Mouse (Mus musculus) gonadal fat pad, adult 2 months (tissue): ENCODE data around the gene Stard3. TPM values are rescaled to one million over a fixed set of nuclear protein-coding genes. Genes with fewer than 3 reads are reported as not detected.

Experiments
- DNase-seq: peaks from one replicate; pipeline ENCODE4 v3.0.0-alpha.2; 2012; ENCODE audit warnings: low read depth
- polyA plus RNA-seq: library from polyadenylated mRNA; depleted of rRNA; stranded (reverse); fragments of >200 nt; gene quantifications from 2 replicates; pipeline ENCODE4 v1.2.3, GENCODE M21; 2012; rRNA removed

Gene Stard3
- polyA plus RNA-seq, result 61.2 and 80.9 TPM in 2 replicates

DNA sequence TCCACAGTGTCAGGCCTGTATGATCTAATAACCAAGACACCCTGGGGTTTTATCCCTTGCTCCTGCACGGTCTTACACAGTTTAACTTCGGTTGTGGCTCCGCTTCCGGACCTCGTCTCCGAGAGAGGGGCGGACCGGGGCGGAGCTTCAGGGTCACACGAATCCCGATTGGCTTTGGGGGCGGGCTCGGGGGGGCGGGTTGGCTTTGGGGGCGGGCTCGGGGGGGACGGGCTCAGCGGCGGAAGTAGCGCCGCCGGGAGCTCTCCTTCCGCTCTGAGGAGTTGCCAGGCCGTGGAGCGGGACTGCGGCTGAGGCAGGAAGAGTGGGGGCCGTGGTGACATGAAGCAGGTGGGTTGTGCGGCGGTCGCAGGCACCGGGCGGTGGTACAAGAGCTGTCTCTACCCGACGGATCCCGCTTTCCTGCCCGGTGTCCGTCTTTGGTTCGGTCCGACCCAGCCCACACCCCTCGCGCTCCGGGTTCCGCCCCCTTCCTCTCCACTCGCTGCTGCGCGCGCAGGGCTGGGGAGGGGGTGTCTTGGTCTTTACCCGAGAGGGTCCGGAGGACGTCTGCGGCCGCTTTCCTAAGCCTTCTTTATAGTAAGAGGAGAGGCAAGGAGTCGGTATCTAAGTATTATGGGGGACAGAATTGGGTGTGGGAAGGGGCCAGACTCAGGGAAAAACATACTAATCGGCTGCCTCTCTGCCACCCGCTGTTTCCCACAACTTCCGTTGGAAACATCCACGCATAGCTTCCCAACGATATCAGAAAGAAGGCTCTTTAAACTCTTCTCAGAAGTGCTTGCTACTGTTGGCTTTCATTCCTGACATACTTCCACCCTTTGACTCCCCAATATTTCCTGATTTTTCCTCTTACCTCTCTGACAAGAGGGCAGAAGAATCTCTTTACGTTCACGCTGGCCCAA is at the start of gene Stard3:
TSS of gene Stard3 (plus strand) at position 208 of the 923 bp plus-strand sequence.
- DNase-seq, result no peak

- DNase-seq, result no peak
Observed at GRCm38 (mm10) chr11:98313790-98314323, 44.3 kb upstream of the Stard3 start.

DNA sequence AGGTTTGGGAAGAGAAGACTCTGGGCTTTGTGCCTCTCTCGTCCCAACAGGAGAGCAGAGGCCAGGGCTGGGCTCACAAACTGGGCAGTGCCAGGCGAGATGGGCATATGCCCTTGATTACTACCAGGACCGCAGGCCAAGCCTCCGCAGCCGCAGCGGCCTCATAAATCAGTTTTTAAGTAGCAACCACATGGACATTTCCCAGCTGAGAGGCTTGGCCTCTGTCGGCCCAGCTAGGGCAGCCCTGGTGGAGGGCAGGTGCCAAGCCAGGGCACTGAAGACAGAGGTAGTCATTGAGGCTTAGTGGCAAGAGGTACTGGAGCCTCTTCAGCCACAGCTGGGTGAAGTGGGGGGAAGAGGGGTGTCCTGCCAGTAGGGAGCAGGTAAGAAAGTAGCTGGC is 40.7 kb upstream of the Stard3 start:
- DNase-seq, result no peak

- no peak for DNase-seq
Observed at GRCm38 (mm10) chr11:98318421-98319116, 39.6 kb upstream of the Stard3 start.

GRCm38 (mm10) chr11:98319120-98319519 is 39.0 kb upstream of the Stard3 start:
- DNase-seq, result no peak

DNA sequence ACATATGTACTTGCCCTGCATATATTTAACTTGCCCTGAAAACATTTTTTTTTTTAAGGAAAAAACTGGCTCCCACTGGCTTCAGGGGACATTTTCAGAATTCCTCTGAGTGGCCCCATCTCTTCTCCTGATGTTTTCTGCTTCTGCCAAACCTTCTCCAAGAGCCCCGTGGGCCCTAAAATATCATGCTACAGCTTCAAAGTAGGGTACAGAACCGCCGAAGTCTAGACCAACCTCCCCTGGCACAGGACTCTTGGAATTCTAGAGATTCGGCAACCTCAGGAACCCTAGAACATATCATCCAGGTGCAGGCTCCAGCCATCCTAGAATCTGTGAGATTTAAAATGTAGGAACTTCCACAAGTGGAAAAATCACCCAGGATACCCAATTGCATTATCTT is 38.6 kb upstream of the Stard3 start:
- no peak for DNase-seq

DNA sequence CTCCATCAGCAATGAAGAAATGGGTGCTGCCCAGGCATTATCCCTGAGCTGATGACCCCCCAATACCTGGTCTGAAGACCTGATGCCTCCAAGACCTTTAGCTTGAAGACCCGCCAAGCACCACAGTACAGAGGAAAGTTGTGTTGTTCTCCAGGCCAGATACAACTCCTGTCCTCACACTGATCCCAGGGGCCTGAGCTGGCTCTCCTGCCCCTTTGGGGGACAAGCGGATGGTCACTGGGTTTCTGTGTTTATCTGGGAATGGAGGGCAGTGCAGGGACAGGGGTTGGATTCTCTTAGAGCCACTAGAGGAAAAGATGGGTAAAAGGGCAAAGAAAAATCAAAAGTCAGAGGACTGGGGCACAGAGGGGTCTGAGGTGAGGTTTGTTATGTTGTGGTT is 38.2 kb upstream of the Stard3 start:
- no peak for DNase-seq

- DNase-seq, result no peak
Observed at GRCm38 (mm10) chr11:98320381-98320780, 37.8 kb upstream of the Stard3 start.

DNA sequence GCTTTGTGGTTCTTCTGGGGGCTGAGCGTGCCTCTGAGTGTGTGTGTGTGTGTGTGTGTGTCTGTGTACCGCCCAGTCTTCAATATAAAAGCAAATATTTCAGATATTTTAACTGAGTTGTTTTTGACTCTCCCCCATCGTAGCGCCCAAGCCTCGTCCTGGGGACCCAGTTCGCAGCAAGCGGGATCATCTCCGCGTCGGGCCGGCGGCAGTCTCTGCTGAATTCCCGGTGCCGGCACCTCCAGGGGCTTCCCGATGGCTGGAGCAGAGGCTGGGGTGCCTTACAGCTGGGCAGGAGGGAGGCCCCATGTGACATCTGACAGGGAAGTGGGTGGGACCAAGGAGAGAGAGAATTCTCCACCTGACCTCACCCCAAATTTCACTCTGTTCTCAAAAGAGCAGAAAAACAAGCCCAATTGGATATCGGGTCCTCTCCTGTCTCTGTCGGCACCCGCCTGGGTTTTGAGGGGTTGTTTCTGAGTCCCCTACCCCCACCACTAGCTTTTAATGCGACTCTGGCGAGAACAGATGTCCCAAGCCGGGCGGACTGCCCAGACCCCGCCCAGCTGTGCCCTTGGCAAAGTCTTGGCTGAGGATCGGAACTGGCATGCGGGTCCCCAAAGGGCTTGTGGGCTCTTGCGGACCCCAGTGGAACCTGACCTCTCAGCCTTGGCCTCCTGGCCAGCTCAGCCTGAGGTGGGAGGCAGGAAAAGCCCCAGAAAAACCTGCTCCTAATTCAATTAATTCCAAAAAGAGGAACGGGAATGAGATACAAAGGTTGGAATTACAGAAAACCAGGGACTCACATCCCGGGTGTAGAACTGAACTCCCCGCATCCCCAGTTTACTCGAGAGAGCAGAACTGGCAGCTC is 37.1 kb upstream of the Stard3 start:
- DNase-seq, result no peak

DNA sequence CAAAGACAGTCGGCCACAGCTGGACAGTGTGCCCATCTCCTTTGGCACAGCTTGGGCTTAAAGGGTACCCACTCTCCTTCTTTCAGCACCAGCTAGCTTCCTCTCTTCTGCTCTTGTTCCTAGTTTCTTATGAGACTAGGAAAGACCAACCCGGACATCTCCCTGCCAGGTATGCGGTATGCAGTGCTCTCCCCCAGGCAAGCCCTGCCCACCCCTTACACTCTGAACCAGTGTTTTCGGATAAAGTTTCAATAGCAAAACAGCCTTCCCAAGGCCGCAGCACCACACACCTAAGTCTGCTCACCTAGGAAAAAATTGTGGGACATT is 36.5 kb upstream of the Stard3 start:
- DNase-seq, result no peak

- DNase-seq, result no peak
Observed at GRCm38 (mm10) chr11:98322159-98322558, 36.0 kb upstream of the Stard3 start.

GRCm38 (mm10) chr11:98323136-98323866 is 34.9 kb upstream of the Stard3 start:
- no peak for DNase-seq

DNA sequence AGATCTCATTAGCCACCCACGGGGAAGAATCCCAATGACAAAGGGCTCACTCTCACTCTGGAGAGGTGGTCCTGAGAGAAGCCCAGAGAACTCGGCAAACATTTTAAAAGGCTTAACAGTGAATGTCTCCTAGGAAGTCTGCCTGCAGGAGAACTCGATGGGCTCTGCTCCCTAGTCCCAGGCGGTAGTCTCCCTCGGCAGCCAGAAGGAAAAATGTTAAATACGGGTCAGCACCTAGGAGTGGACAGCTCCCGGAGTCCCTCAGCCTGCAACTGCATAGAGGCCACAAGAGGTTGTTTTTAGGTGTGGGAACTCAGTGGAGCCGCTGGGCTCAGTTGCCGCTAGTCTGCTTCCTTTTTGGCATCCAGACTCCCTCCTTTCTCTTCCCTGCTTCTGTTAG is 34.2 kb upstream of the Stard3 start:
- DNase-seq, result no peak

- no peak for DNase-seq
Observed at GRCm38 (mm10) chr11:98325191-98325820, 32.9 kb upstream of the Stard3 start.

DNA sequence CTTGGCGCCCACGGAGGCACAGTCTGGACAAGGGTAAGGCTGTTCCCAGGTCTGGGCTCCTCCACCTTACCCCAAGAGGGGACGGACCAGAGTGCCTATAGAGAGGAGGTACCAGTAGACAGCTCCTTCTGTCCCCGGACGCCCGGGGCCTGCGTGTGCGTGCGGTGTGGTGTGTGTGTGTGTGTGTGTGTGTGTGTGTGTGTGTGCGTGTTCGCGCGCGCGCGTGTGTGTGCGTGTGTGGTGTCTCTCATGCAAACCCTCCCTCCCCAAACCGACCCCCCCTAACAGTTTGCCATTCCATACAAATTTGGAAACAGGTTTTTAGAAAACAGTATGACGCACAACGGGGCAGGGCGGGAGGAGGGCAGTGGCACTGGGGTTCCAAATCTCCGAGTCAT is 32.3 kb upstream of the Stard3 start:
- DNase-seq, result no peak

- no peak for DNase-seq
Observed at GRCm38 (mm10) chr11:98326741-98327135, 31.4 kb upstream of the Stard3 start.

- DNase-seq, result no peak
Observed at GRCm38 (mm10) chr11:98327136-98328030, 30.8 kb upstream of the Stard3 start.

DNA sequence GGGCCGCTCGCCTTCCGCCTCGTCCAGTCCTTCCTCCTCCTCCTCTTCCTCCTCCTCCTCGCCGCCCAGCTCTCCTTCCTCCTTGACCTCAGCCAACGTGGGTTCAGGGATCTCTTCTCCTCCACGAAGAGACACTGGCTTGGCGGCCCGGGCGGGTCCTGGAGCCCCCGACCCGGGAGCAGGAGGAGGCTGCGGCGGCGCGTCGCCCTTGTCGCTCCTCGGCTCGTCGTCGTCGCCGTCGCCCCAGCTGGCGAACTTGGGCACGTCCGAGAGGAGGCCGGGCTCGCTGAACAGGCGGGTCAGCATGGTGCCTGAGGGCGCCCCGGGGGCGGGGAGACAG is 30.2 kb upstream of the Stard3 start:
- DNase-seq, result no peak

GRCm38 (mm10) chr11:98328371-98329069 is 29.6 kb upstream of the Stard3 start:
- no peak for DNase-seq
